Mouse (Mus musculus): ENCODE results near the gene Cd44. TPM values are rescaled to one million over a fixed set of nuclear protein-coding genes. Genes with fewer than 3 reads are reported as not detected.

Cd44 gene
- polyA plus RNA-seq, 1 experiment from 2014 or later, result 215 TPM

DNA sequence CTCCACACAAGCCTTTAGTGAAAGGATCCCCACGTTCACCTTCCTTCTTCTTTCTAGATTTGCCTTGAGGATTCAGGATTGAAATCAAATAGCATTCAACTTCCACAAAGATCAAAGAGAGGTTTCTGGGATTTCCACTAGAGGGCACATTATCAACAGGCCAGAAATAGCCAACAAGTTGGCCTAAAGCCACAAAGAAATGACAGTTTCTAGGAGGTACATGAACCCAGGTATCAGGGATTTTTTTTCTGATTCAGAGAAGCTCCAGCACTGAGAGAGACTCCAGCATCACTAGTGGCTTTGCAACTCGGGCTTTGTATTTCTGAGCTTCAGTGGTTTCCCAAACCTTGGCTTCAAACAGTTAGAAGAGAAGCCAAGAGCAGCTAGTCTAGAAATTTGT, 97.4 kb downstream of the Cd44 start:
- 32% methylated on average over 2 of the region's 2 CpGs for WGBS (ENCODE audit: missing documents)
- Histone ChIP-seq H3K79me2 (ENCODE audit: inconsistent target) (no peaks in the 10 kb centered on the region), H3K4me3 (ENCODE audit: inconsistent target) (no peak overlapping the region), H3K27ac (no peak overlapping the region), H3K36me3 (ENCODE audit: inconsistent target) (no peaks in the 10 kb centered on the region)

DNA sequence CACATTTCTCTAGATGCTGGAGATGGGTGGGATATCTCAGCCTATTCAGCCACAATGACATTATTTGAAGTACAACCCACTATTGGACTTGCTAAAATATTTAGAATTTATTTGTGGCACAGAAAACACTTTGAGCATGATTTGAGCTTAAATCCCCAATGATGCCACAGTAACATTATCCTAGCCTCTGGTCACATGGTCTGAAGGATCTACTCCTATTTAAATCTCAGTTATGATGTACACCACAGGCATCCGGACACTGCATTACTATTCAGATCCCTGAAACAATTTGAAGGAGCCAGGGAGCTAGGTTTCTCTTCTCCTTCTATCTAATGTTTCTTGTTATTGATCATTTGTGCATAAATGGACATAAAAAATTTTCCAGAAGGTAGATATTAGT, 99.6 kb downstream of the Cd44 start:
- Histone ChIP-seq H3K36me3 (ENCODE audit: inconsistent target) (no peaks in the 10 kb centered on the region), H3K4me3 (ENCODE audit: inconsistent target) (no peak overlapping the region), H3K79me2 (ENCODE audit: inconsistent target) (no peaks in the 10 kb centered on the region), H3K27ac (no peak overlapping the region)
- WGBS (ENCODE audit: missing documents), result 89% methylated on average over 1 of the region's 1 CpGs

DNA sequence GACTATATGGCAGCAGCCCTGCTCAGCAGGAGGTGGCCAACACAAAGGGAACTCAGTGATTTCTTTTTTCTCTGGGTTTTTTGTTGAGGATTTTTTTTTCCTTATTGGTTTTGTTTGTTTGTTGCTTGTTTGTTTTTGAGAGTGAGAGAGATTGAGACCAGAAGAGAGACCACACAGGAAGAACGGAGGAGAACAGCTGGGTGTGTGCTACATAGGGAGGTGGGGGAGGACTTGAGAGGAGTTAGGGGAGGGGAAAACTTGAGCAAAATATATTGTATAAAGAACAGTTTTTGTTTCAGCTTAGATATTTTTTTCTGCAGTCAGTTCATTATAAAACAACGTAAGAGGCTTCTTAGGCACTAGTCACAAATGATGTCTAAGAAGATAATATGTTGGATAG, 103.3 kb downstream of the Cd44 start:
- H3K36me3 ChIP-seq (ENCODE audit: inconsistent target), result no peaks in the 10 kb centered on the region
- no peaks in the 10 kb centered on the region for H3K79me2 ChIP-seq (ENCODE audit: inconsistent target)
- 93% methylated on average over 1 of the region's 2 CpGs for WGBS (ENCODE audit: missing documents)
- H3K4me3 ChIP-seq (ENCODE audit: inconsistent target), result no peak overlapping the region
- no peak overlapping the region for H3K27ac ChIP-seq

DNA sequence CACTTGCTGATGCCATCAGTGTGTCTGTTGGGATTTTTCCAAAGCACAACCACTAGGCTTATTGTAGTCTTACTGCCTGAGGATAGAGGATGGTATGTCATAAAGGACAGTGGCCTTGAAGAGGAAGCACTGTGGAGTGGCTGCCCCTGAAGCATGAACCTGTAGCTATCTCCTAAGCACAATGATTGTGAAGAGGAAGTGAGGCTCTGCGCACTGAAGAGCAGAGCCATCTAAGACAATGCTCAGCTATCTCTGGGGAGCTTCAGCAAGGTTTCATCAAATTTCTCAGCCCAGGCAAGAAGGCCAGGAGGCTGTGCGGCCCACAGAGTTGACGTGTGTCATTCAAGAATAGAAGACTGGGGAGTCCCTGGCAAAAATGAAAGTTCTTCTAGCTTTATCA, 106.4 kb downstream of the Cd44 start:
- WGBS (ENCODE audit: missing documents), result 80% methylated on average over 3 of the region's 3 CpGs
- Histone ChIP-seq H3K27ac (no peak overlapping the region), H3K79me2 (ENCODE audit: inconsistent target) (no peaks in the 10 kb centered on the region), H3K36me3 (ENCODE audit: inconsistent target) (no peaks in the 10 kb centered on the region), H3K4me3 (ENCODE audit: inconsistent target) (no peak overlapping the region)

DNA sequence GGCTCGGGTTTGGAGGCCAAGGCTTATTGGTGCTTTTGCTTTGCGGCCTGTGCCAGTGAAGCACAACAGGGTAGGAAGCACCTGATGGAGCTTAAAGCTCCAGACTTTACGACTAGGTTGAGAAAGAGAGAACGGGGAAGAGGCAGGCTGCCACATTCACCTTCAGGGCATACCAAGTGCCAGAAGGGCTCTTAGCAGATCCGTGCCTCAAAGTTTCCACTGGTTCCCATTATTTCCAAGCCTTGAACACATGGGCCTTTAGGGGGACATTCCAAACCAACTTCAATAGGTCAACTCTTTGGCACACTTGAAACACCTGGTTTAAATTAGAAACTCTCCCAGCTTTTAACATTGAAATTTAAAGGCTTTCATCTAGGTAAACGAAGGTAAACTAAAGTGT, 108.7 kb downstream of the Cd44 start:
- 88% methylated on average over 6 of the region's 6 CpGs for WGBS (ENCODE audit: missing documents)
- no peaks in the 10 kb centered on the region for H3K79me2 ChIP-seq (ENCODE audit: inconsistent target)
- H3K4me3 ChIP-seq (ENCODE audit: inconsistent target), result no peak overlapping the region
- no peaks in the 10 kb centered on the region for H3K36me3 ChIP-seq (ENCODE audit: inconsistent target)
- no peak overlapping the region for H3K27ac ChIP-seq

DNA sequence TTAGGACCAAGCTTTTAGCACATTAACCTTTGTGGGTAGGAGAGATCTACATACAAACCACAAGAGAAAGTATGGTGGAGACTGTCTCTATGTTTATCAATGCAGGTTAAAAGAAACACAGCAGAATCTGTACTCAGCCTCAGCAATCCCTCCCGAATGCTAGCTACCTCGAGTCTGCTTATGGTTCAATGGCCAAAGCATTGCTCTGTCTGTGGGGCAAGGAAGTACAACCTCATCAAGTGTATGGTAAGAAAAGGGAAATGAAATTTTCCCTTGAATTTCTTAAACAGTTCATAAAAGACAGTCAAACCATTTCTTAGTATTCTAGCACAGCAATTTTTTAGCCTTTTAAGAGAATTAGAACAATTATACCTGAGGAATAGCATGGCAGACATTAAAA, 109.8 kb downstream of the Cd44 start:
- no peak overlapping the region for H3K4me3 ChIP-seq (ENCODE audit: inconsistent target)
- H3K79me2 ChIP-seq (ENCODE audit: inconsistent target), result no peaks in the 10 kb centered on the region
- no peak overlapping the region for H3K27ac ChIP-seq
- 23% methylated on average over 2 of the region's 2 CpGs for WGBS (ENCODE audit: missing documents)
- H3K36me3 ChIP-seq (ENCODE audit: inconsistent target), result no peaks in the 10 kb centered on the region

DNA sequence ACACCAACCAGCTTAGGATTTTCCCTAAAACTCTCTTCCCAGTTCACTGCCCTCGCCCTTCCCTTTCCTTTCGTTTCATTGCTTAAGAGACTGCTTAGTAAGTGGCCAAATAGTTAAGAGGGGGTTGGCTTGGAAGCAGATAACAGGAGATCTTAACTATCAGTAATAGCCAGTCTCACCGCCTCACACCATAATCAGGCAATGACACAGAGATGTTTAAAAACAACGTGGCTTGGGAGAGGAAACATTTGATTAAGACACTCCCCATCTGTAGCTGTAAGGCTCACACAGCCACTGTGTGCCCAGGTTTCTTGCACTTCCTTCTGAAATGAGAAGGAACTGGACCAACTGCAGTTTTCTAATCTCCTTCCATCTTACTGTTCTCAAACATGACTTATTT, 115.8 kb downstream of the Cd44 start:
- WGBS (ENCODE audit: missing documents), result 52% methylated on average over 4 of the region's 4 CpGs
- Histone ChIP-seq H3K4me3 (ENCODE audit: inconsistent target) (no peak overlapping the region), H3K27ac (no peak overlapping the region), H3K36me3 (ENCODE audit: inconsistent target) (no peaks in the 10 kb centered on the region), H3K79me2 (ENCODE audit: inconsistent target) (no peaks in the 10 kb centered on the region)

DNA sequence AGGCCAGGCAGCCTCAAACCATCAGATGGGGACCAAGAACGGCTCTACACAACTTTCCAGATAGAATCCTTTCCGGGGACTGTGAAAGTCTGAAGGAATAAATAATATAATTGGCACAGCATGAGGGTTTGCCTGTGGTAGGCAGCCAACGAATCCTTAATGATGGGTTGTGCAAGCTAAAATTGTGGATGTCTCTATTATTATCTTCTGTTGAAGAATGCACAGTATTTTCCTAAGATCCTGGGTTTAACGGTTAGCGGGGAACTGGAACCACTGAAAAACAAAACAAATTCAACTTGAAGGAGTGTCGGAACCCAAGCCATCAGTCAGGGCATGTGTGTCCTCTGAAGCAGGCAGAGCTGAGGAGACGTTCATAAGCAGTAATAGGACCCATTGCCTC, 118.7 kb downstream of the Cd44 start:
- no peaks in the 10 kb centered on the region for H3K36me3 ChIP-seq (ENCODE audit: inconsistent target)
- 92% methylated on average over 7 of the region's 7 CpGs for WGBS (ENCODE audit: missing documents)

DNA sequence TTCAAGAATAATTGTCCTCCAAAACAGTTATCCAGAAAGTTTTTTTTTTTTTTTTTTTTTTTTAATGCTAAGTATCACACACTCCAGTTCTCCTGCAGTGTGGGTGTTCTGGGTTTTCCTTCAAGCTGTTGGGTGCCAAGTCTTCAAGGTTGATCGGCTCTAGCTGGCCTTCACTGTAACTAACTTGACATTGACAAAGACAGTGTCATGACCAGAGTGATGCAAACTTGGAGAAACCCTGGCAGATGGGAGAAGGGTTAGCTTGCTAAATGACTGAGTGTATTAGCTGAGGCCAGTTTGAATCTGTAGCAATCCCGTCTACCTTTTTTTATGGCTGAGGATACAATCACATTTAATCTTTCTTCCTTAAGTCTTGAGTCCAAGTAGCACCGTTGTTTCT, 123.3 kb downstream of the Cd44 start:
- Histone ChIP-seq H3K27ac (no peak overlapping the region), H3K36me3 (ENCODE audit: inconsistent target) (no peaks in the 10 kb centered on the region), H3K4me3 (ENCODE audit: inconsistent target) (no peak overlapping the region), H3K79me2 (ENCODE audit: inconsistent target) (no peaks in the 10 kb centered on the region)
- 97% methylated on average over 3 of the region's 3 CpGs for WGBS (ENCODE audit: missing documents)

More for the DNA sequence above, 118.7 kb downstream of the Cd44 start:
- Histone ChIP-seq H3K27ac (no peak overlapping the region), H3K4me3 (ENCODE audit: inconsistent target) (no peak overlapping the region), H3K79me2 (ENCODE audit: inconsistent target) (no peaks in the 10 kb centered on the region)

DNA sequence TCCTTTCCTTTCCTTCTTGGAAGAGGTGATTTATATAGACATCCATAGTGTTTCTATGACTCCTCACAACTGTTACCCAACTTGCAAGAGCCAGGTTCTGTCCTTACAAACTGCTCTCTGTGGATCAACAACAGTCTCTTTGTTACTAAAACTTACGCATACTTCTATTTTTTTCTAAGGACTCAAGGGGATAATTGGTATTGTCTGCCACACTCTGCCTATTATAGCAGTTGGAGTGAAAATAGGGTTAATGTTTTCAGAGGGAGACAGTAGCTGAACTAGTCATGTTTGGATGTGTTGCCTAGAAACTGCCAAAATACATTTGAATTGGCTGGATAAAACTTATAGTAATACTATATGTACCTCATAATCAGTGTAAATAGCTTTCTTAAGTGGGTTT, 125.9 kb downstream of the Cd44 start:
- Histone ChIP-seq H3K4me3 (ENCODE audit: inconsistent target) (no peak overlapping the region), H3K79me2 (ENCODE audit: inconsistent target) (no peaks in the 10 kb centered on the region), H3K36me3 (ENCODE audit: inconsistent target) (no peaks in the 10 kb centered on the region), H3K27ac (no peak overlapping the region)
- 100% methylated on average over 1 of the region's 1 CpGs for WGBS (ENCODE audit: missing documents)

DNA sequence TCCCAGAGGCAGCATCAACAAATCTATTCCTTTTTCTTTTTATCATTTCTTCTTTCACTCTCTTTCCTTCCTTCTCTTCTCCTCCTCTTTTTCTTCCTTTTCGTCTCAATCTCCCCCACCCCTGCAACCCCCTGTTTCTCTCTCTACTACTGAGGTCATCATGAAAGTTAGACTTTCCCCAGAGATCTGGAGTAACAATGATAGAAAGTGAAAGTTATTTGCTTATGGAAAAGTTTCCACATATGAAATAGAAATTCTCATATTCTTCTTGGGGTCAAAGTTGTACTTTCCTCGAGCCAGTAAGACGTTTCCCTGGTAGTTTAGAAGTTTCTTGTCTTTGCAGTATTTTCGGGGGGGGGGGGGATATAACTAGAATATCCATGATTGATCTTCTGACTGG, 126.8 kb downstream of the Cd44 start:
- Histone ChIP-seq H3K79me2 (ENCODE audit: inconsistent target) (no peaks in the 10 kb centered on the region), H3K36me3 (ENCODE audit: inconsistent target) (no peaks in the 10 kb centered on the region), H3K4me3 (ENCODE audit: inconsistent target) (no peak overlapping the region), H3K27ac (no peak overlapping the region)
- 84% methylated on average over 4 of the region's 4 CpGs for whole genome bisulfite sequencing (ENCODE audit: missing documents)

DNA sequence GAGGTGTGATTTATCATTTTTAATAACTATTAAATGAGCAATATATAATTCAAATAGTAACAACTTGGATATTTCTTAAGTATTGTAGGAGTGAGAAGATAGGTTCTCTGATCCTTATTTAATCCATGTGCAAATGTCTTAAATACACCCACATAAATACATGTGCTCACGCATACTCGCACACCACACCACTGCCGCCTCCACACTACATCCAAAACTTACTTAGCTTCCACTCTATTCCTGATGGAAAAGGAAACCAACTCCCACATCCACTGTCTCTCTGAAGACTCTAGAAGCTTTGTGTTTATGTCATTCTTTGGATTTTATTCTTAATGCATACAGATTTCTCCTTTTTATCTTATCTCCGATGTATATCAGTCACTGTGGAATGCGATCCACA, 129.2 kb downstream of the Cd44 start:
- H3K4me3 ChIP-seq (ENCODE audit: inconsistent target), result no peak overlapping the region
- WGBS (ENCODE audit: missing documents), result 97% methylated on average over 5 of the region's 5 CpGs
- no peak overlapping the region for H3K27ac ChIP-seq
- H3K36me3 ChIP-seq (ENCODE audit: inconsistent target), result no peaks in the 10 kb centered on the region
- H3K79me2 ChIP-seq (ENCODE audit: inconsistent target), result no peaks in the 10 kb centered on the region

DNA sequence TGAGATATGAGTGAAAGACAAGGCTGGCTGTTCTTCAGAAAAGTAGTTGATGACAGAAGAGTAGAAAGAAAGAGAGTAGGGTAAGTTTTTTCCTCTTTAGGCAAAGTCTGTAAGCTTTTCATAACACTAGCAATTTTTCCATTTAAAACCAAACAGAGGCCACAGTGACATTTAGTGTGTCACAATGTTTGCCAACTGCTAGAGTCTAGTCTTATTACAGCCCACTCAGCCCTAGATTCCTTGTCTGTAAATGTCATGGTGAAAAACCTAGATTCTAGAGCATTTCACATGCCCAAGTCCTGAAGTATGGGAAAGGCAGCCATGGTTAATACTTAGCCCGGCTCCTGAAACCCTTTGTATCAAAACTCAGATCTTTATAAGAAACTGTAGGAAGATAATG, 130.2 kb downstream of the Cd44 start:
- Histone ChIP-seq H3K79me2 (ENCODE audit: inconsistent target) (no peaks in the 10 kb centered on the region), H3K4me3 (ENCODE audit: inconsistent target) (no peak overlapping the region), H3K36me3 (ENCODE audit: inconsistent target) (no peaks in the 10 kb centered on the region), H3K27ac (no peak overlapping the region)
- 100% methylated on average over 1 of the region's 1 CpGs for WGBS (ENCODE audit: missing documents)

DNA sequence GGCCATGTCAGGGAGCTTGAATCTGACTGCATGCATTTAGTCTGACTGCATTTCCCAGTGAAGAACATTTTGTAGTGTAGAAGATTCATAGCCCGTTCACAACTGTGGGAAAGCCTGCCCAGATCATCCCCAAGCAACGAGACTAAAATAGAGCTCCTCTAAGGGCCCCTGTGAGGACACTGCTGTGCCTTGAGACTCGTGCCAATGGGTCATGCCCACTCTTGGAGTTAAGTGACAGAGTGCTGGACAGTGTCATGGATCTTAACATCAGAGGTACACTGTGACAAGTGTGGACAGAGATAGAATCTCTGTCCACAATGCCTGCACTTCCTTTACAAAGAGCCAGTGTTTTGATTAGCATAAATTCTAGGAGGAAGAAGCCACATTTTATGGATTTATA, 133.2 kb downstream of the Cd44 start:
- Histone ChIP-seq H3K27ac (no peak overlapping the region), H3K4me3 (ENCODE audit: inconsistent target) (no peak overlapping the region), H3K79me2 (ENCODE audit: inconsistent target) (no peaks in the 10 kb centered on the region), H3K36me3 (ENCODE audit: inconsistent target) (no peaks in the 10 kb centered on the region)
- 81% methylated on average over 3 of the region's 3 CpGs for WGBS (ENCODE audit: missing documents)

DNA sequence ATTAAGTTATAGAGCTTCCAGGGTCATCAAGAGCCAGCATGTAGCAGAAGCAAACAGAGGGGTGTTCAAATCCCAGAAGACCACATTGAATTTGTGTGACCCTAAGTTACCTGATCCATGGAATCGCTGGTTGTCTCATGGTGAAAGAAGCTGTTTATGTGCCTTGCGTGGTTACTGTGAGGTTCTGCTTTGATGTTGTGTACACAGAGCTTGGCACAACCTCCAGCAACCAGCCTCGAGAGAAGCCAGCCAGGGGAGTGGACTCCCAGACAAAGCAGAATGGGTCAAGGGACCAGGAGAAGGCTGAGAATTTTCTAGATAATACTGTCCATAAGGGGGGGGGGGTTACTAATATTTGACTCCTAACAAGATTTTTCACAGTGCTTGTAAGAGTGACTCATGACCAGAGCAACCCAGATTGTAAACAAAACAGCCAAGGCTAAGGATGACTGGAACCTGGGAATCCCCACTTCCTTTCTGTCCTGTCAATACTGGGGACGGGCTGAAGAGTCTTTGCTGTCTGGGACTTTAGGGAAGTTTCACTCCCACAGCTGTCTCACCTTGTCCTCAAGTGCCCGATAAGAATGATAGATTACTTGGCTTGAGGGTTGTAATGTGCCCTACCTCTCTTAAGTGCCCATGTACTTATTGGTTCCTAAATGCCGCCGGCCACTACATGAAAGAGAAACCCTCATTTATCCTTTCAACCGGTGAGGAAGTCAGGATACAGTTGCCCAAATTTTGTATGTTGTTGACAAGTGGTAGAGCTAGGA, 136.7 kb downstream of the Cd44 start:
- Histone ChIP-seq H3K36me3 (ENCODE audit: inconsistent target) (no peaks in the 10 kb centered on the region), H3K4me3 (ENCODE audit: inconsistent target) (no peak overlapping the region), H3K27ac (no peak overlapping the region), H3K79me2 (ENCODE audit: inconsistent target) (no peaks in the 10 kb centered on the region)
- 83% methylated on average over 8 of the region's 8 CpGs for WGBS (ENCODE audit: missing documents)

DNA sequence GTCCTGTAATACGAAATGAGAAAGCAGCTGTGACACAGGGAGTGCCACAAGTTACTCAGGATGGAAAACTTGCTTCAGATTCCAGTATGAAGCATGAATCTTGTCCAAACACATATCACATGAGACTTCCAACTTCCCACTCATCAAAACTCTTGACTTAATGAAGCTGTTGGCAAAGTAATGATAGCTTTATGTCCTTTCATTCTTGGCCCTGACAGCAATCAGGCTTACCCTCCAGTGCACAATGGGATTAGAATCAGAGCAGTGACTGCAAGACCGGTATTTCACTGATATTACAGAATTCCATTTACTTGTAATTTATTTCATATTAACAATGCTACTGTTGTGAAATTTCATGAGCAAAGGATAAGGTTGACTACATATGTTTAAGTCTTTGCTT, 137.5 kb downstream of the Cd44 start:
- WGBS (ENCODE audit: missing documents), result 92% methylated on average over 2 of the region's 2 CpGs
- H3K27ac ChIP-seq, result no peak overlapping the region
- no peaks in the 10 kb centered on the region for H3K36me3 ChIP-seq (ENCODE audit: inconsistent target)
- no peak overlapping the region for H3K4me3 ChIP-seq (ENCODE audit: inconsistent target)
- no peaks in the 10 kb centered on the region for H3K79me2 ChIP-seq (ENCODE audit: inconsistent target)

All from macrophage (primary cell).